Mouse (Mus musculus): ENCODE results near the gene Gprin1. TPM values are rescaled to one million over a fixed set of nuclear protein-coding genes. Genes with fewer than 3 reads are reported as not detected.

Gene Gprin1
- polyA plus RNA-seq, 1 experiment = not detected

GRCm38 (mm10) chr13:54710866-54711265 is 38.8 kb downstream of the Gprin1 start:
- H3K36me3 ChIP-seq (ENCODE audit: control insufficient read depth) = no peaks in the 10 kb centered on the region
- H3K27me3 ChIP-seq (ENCODE audit: control insufficient read depth) = no peaks in the 10 kb centered on the region
- peaks cover 7% of the 10 kb centered on the region for H3K9me3 ChIP-seq (ENCODE audit: control insufficient read depth, low read length)
- no peaks in the 10 kb centered on the region for H3K4me1 ChIP-seq (ENCODE audit: control insufficient read depth)
- no peak overlapping the region for H3K4me3 ChIP-seq (replicated peaks)
- no peak for TF ChIP-seq GATA1 (IDR thresholded peaks at IDR 0.05; ENCODE audit: low read length)
- no peak for TF ChIP-seq TAL1 (IDR thresholded peaks at IDR 0.05; ENCODE audit: low read length)

GRCm38 (mm10) chr13:54704890-54705289 is 44.8 kb downstream of the Gprin1 start:
- H3K27me3 ChIP-seq (ENCODE audit: control insufficient read depth) = no peaks in the 10 kb centered on the region
- H3K4me1 ChIP-seq (ENCODE audit: control insufficient read depth) = no peaks in the 10 kb centered on the region
- no peak overlapping the region for H3K4me3 ChIP-seq (replicated peaks)
- no peak for TF ChIP-seq GATA1 (IDR thresholded peaks at IDR 0.05; ENCODE audit: low read length)
- TF ChIP-seq TAL1 (IDR thresholded peaks at IDR 0.05; ENCODE audit: low read length) = no peak
- H3K9me3 ChIP-seq (ENCODE audit: control insufficient read depth, low read length) = no peaks in the 10 kb centered on the region
- H3K36me3 ChIP-seq (ENCODE audit: control insufficient read depth) = no peaks in the 10 kb centered on the region

DNA sequence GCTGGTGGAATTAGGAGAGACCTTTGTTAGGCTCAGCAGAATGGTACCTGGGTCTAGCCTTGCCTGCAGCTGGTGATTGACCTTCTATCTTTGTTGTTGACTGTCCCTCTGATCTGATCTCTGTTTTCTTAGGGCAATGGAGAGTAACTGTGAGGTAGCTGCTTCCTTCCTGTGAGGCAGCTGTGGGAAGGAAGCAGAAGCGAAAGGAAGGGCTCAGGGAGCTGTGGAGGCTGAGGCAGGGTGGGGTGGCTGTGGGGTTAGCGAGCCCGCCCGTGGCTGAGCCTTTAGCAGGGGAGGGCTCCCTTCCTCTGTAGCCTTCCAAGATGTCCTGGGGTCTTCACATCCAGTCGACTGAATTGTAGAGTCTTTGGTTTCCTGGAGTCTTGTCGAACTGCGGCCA is 47.2 kb downstream of the Gprin1 start:
- Histone ChIP-seq H3K4me1 (ENCODE audit: control insufficient read depth) (no peaks in the 10 kb centered on the region), H3K4me3 (replicated peaks) (no peak overlapping the region), H3K9me3 (ENCODE audit: control insufficient read depth, low read length) (no peaks in the 10 kb centered on the region), H3K27me3 (ENCODE audit: control insufficient read depth) (no peaks in the 10 kb centered on the region), H3K36me3 (ENCODE audit: control insufficient read depth) (no peaks in the 10 kb centered on the region)
- TF ChIP-seq GATA1 (IDR thresholded peaks at IDR 0.05; ENCODE audit: low read length) = no peak
- TF ChIP-seq TAL1 (IDR thresholded peaks at IDR 0.05; ENCODE audit: low read length) = no peak

DNA sequence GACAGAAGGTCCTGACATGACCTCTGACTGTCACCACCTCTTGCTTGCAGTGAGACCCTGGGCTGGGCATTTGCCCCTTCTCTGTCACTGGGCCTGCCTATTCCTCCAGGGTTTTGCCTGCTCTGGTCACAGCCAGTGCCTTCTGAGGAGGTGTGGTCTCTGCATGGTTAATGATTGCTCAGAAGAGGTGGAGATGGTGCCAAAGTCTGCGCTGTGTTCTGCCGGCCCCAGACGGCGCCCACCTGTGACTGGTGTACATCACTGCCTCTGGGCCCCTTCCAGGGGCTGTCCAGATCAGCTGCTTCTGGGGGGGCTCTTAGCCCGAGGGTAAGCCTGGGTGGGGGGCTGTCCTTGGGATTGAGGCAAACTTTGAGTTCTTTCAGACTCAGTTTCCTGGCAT is 48.4 kb downstream of the Gprin1 start, which contains the start of gene Cdhr2:
Cdhr2 (plus strand) TSS at position 219 of the 400 bp plus-strand sequence.
- no peaks in the 10 kb centered on the region for H3K9me3 ChIP-seq (ENCODE audit: control insufficient read depth, low read length)
- TF ChIP-seq GATA1 (IDR thresholded peaks at IDR 0.05; ENCODE audit: low read length) (no peak), TAL1 (IDR thresholded peaks at IDR 0.05; ENCODE audit: low read length) (no peak)
- no peaks in the 10 kb centered on the region for H3K27me3 ChIP-seq (ENCODE audit: control insufficient read depth)
- H3K36me3 ChIP-seq (ENCODE audit: control insufficient read depth) = no peaks in the 10 kb centered on the region
- peak within 1 kb of the TSS; percentile 25 for H3K4me3 ChIP-seq (replicated peaks)
- H3K4me1 ChIP-seq (ENCODE audit: control insufficient read depth) = no peaks in the 10 kb centered on the region

GRCm38 (mm10) chr13:54695479-54696230 is 54.0 kb downstream of the Gprin1 start:
- Histone ChIP-seq H3K27me3 (ENCODE audit: control insufficient read depth) (no peaks in the 10 kb centered on the region), H3K9me3 (ENCODE audit: control insufficient read depth, low read length) (no peaks in the 10 kb centered on the region), H3K36me3 (ENCODE audit: control insufficient read depth) (peaks cover 19% of the 10 kb centered on the region), H3K4me1 (ENCODE audit: control insufficient read depth) (peaks cover 37% of the 10 kb centered on the region), H3K4me3 (replicated peaks) (no peak overlapping the region)
- TF ChIP-seq GATA1 (IDR thresholded peaks at IDR 0.05; ENCODE audit: low read length) = no peak

- no peaks in the 10 kb centered on the region for H3K27me3 ChIP-seq (ENCODE audit: control insufficient read depth)
- H3K9me3 ChIP-seq (ENCODE audit: control insufficient read depth, low read length) = no peaks in the 10 kb centered on the region
- H3K4me1 ChIP-seq (ENCODE audit: control insufficient read depth) = peaks cover 48% of the 10 kb centered on the region
- peaks cover 25% of the 10 kb centered on the region for H3K36me3 ChIP-seq (ENCODE audit: control insufficient read depth)
- H3K4me3 ChIP-seq (replicated peaks) = peak overlapping the region; percentile 100
- no peak for TF ChIP-seq TAL1 (IDR thresholded peaks at IDR 0.05; ENCODE audit: low read length)
- no peak for TF ChIP-seq GATA1 (IDR thresholded peaks at IDR 0.05; ENCODE audit: low read length)
Measured at GRCm38 (mm10) chr13:54694348-54695060, 55.2 kb downstream of the Gprin1 start.

GRCm38 (mm10) chr13:54693558-54694347 is 55.9 kb downstream of the Gprin1 start, which contains the start of gene Rnf44:
Rnf44 (minus strand) TSS chr13:54693907.
- no peak for TF ChIP-seq TAL1 (IDR thresholded peaks at IDR 0.05; ENCODE audit: low read length)
- TF ChIP-seq GATA1 (IDR thresholded peaks at IDR 0.05; ENCODE audit: low read length) = no peak
- no peaks in the 10 kb centered on the region for H3K27me3 ChIP-seq (ENCODE audit: control insufficient read depth)
- no peaks in the 10 kb centered on the region for H3K9me3 ChIP-seq (ENCODE audit: control insufficient read depth, low read length)
- H3K4me1 ChIP-seq (ENCODE audit: control insufficient read depth) = peaks cover 56% of the 10 kb centered on the region
- peak within 1 kb of the TSS; percentile 100 for H3K4me3 ChIP-seq (replicated peaks)
- H3K36me3 ChIP-seq (ENCODE audit: control insufficient read depth) = peaks cover 25% of the 10 kb centered on the region

GRCm38 (mm10) chr13:54692711-54693557 is 56.7 kb downstream of the Gprin1 start:
- peak overlapping the region; percentile 100 for H3K4me3 ChIP-seq (replicated peaks)
- no peaks in the 10 kb centered on the region for H3K27me3 ChIP-seq (ENCODE audit: control insufficient read depth)
- no peaks in the 10 kb centered on the region for H3K9me3 ChIP-seq (ENCODE audit: control insufficient read depth, low read length)
- peaks cover 64% of the 10 kb centered on the region for H3K4me1 ChIP-seq (ENCODE audit: control insufficient read depth)
- H3K36me3 ChIP-seq (ENCODE audit: control insufficient read depth) = peaks cover 25% of the 10 kb centered on the region
- TF ChIP-seq TAL1 (IDR thresholded peaks at IDR 0.05; ENCODE audit: low read length) = no peak
- no peak for TF ChIP-seq GATA1 (IDR thresholded peaks at IDR 0.05; ENCODE audit: low read length)

Data from erythroblast, embryonic 14.5 days (primary cell).